Mouse (Mus musculus) lung, postnatal 14 days (tissue): ENCODE results near the gene Ccdc85c.

Source experiments
- DNase-seq: peaks from one replicate; pipeline ENCODE4 v3.0.0; 2021

The Ccdc85c gene

GRCm38 (mm10) chr12:108274661-108275507, at the start of gene Ccdc85c:
TSS of gene Ccdc85c (minus strand) at chr12:108275425.
- peak; percentile 42 for DNase-seq

- DNase-seq, result no peak
Observed at GRCm38 (mm10) chr12:108320096-108320495, 44.9 kb upstream of the Ccdc85c start.

GRCm38 (mm10) chr12:108318499-108318898, 43.3 kb upstream of the Ccdc85c start:
- DNase-seq, result no peak

GRCm38 (mm10) chr12:108317826-108318430, 42.7 kb upstream of the Ccdc85c start:
- DNase-seq, result no peak

GRCm38 (mm10) chr12:108317201-108317738, 42.0 kb upstream of the Ccdc85c start:
- DNase-seq, result no peak

GRCm38 (mm10) chr12:108316655-108317054, 41.4 kb upstream of the Ccdc85c start:
- no peak for DNase-seq

- no peak for DNase-seq
Observed at GRCm38 (mm10) chr12:108315818-108316217, 40.6 kb upstream of the Ccdc85c start.

GRCm38 (mm10) chr12:108313244-108313772, 38.1 kb upstream of the Ccdc85c start:
- DNase-seq, result no peak

GRCm38 (mm10) chr12:108312432-108312851, 37.2 kb upstream of the Ccdc85c start:
- peak; percentile 53 for DNase-seq

GRCm38 (mm10) chr12:108311741-108312290, 36.6 kb upstream of the Ccdc85c start:
- no peak for DNase-seq

- DNase-seq, result no peak
Observed at GRCm38 (mm10) chr12:108310456-108311027, 35.3 kb upstream of the Ccdc85c start.

GRCm38 (mm10) chr12:108310041-108310440, 34.8 kb upstream of the Ccdc85c start:
- DNase-seq, result no peak

- peak; percentile 55 for DNase-seq
Observed at GRCm38 (mm10) chr12:108309116-108309794, 34.0 kb upstream of the Ccdc85c start.

- DNase-seq, result peak; percentile 59
Observed at GRCm38 (mm10) chr12:108308363-108308856, 33.2 kb upstream of the Ccdc85c start.

- DNase-seq, result peak; percentile 73
Observed at GRCm38 (mm10) chr12:108307553-108307952, 32.3 kb upstream of the Ccdc85c start.

- peak; percentile 55 for DNase-seq
Observed at GRCm38 (mm10) chr12:108305812-108306794, 30.9 kb upstream of the Ccdc85c start, which contains the start of gene Hhipl1. TSS of gene Hhipl1 (plus strand) at chr12:108306270.

GRCm38 (mm10) chr12:108305172-108305571, 29.9 kb upstream of the Ccdc85c start:
- DNase-seq, result no peak

GRCm38 (mm10) chr12:108303778-108304365, 28.6 kb upstream of the Ccdc85c start:
- no peak for DNase-seq

GRCm38 (mm10) chr12:108301006-108301405, 25.8 kb upstream of the Ccdc85c start:
- DNase-seq, result no peak

GRCm38 (mm10) chr12:108297033-108297432, 21.8 kb upstream of the Ccdc85c start:
- DNase-seq, result no peak
